Mouse (Mus musculus) WW6 (cell line): ENCODE measurements at regions not wholly inside any gene's neighbourhood (a gene's known extent, or its start where the extent isn't known, plus 50 kb on each side); places are given as distances from the start of the nearest gene placed in this dataset.

Experiments
- DNase-seq: peaks from one replicate; pipeline ENCODE4 v3.0.0-alpha.2; 2013; ENCODE audit warnings: low read depth, low spot score

- no peak for DNase-seq
These were observed 232.5 kb downstream of the Foxa2 start for GRCm38 (mm10) chr2:147814231-147814630.

- no peak for DNase-seq
These were observed 233.3 kb downstream of the Foxa2 start for GRCm38 (mm10) chr2:147813516-147813915.

DNA sequence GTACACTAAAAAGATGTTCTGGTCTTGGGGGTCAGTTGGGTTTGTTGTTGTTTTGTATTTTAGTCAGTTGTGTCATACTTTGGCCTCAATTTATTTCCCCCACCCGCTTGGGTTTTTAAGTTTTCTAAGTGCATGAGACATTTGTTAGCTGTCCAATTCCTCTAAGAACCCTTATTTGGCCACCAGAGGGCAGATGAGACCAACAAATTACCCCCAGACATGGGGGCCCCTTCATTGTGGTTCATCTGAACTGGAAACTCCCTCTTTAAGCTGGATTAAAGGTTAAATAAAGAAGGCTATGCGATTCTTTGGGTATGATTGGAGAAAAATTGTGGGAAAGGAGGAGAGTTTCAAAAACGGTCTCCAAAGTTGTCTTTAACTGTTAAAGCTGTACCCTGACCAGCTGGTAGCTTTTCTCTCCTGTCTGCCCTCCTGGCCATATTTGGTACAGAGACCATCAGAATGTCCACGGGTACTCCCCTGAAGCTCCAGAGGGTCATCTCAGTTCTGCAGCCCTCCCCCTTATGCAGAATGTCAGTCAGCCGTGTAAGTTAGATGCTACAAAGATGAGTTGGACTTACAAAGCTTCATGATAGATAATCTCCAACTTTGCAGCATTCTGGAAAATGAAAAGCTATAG, 238.6 kb downstream of the Foxa2 start:
- no peak for DNase-seq

GRCm38 (mm10) chr2:147803102-147803501, 243.7 kb downstream of the Foxa2 start:
- DNase-seq = no peak

DNA sequence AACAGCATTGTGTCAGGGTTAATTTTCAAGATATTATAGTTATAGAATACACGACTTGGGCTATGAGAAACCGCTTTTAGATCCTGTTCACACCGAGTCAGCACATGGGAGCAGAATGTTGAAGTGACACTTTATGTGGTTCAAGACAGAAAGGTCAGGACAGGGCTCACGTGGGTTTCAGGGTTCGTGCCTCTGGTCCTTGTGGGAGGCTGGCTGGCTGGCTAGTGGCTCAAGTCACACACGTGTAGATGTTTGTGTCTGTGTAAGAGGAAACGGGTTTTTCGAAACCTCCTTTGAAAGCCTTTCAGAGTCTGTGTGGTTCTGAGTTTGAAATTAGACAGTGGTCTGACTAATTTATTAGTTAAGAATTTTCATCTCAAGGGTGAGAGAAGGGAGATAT, 255.3 kb downstream of the Foxa2 start:
- no peak for DNase-seq

DNA sequence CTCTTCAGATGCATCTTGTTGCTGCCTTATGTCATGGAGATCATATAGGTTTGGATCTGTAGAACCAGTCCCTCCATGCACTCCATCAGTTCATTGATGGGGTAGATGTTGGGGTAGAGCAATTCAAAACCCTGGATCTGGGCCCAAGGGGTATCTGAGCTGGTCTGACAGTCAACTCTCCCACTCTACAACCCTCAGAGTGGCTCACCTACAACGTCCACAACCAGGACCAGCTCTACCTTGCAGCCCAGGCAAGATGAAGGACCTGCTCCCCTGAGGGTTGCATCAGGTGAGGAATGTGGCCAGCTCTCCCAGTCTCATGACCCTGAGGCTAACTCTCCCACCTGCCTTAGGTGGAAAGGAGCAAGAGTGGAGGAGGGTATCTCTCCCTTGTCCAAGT, 256.9 kb downstream of the Foxa2 start:
- DNase-seq = no peak

DNA sequence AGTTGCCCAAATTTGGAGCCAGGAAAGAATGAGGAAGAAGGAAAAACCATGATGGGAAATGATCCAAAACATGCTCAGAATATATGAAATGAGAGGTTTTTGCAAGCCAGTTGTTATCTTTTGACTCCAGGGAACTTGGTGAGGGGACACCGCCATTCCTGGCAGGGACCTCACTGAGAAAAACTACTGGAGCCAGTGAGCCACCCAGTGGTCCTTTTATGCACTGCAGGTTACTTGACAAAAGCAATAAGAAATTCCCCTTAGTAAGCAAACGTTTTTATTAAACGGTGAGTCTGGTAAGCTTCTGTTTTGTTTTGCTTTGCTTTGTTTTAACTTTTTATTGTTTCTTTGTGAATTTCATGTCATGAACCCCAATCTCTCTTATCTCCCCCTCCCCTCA, 257.5 kb downstream of the Foxa2 start:
- DNase-seq = peak; percentile 28

DNA sequence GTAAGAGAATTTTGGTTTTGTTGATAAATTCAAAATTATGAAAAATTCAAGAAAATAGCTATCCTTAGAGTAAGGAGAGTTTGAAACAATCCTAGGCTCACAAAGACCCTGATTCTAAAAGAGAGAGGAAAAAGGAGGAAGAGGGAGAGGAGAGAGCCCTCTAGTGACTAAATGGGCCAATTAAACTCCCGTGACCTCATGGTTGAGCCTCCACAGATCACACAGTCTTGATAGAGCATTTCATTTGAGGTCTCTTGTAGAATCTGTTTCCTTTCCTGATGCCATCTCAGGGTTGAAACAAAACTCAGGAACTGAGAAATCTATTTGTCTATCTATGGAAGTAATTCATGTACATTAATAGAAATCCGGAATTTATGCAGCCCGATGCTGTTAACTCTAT, 258.8 kb downstream of the Foxa2 start:
- DNase-seq = no peak

DNA sequence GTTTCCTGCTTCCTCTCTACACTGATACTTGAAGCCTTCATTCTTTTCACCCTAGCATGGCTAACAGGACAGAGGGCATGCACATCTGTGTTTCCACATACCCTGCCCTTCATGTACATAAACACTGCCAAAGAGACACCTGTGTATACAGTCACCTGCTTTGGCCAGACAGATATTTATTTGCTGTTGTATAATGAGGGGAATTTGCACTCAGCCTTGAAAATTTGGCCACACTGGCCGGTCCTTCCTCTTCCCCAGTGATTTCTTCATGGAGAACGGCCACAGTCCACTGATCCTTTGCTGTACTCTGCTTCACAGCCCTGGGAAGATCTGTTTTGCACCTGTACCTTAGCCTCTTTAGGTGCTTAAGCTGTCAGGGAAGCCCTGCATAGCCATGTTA, 264.3 kb downstream of the Foxa2 start:
- no peak for DNase-seq

GRCm38 (mm10) chr2:147776316-147776715, 270.5 kb downstream of the Foxa2 start:
- DNase-seq = no peak

GRCm38 (mm10) chr2:147772579-147772978, 274.2 kb downstream of the Foxa2 start:
- no peak for DNase-seq

DNA sequence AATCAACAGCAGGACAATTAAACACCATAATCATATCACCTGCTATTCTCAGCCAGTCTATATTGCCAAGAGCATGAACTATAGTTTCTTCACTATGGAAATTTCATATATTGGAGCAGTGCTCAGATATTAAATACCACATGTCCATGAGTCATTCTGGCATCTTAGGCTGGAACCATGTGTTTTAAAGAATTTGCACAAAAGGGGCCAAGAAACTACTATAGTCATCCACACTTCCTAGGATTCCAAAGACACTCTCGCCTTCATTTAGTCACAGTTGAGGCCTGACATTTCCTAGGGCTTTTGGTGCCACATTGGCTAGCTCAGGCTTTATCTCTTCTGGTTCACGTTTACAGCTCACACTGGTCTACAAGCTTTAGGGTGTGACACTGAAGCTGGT, 293.7 kb downstream of the Foxa2 start:
- DNase-seq = no peak

DNA sequence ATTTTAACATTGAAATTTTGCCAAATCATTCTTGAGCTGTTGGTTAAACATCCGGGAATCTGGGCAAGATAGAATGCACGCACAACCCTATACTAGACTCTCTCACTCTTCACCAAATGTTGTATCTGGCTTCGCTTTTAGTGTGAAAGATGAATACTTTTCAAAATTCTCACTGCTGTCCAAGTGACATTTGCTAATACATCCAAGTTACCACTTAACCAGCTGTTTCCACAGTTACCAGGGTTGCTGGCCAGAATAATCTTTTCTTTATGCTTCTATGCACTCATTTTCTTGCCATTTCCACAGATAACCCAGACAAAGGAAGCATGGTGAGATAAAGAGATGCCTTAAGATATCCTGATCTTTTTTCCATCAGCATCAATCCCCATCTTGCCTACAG, 294.9 kb downstream of the Foxa2 start:
- DNase-seq = no peak

DNA sequence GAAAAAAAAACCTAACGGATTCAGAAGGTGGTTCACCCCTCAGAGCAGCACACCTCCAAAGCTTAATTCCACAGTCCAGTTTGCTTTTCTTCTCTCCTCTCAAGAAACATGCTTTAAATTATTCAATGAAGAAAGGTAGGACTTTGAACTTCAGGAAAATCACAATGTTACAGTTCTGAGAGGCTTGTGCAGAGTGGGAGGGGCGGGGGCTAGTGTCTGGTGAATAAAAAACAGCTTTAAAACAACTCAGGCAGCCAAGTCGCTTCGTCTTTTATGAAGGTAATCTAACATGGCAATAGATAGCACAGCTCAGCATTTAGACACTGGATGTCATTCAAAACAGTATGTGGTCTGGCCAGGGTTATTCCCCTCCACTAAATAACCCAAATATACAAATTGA, 298.8 kb downstream of the Foxa2 start:
- DNase-seq = no peak

- DNase-seq = no peak
These were observed 302.9 kb downstream of the Foxa2 start for GRCm38 (mm10) chr2:147743908-147744307.

- no peak for DNase-seq
These were observed 308.4 kb downstream of the Foxa2 start for GRCm38 (mm10) chr2:147738307-147738872.

GRCm38 (mm10) chr2:147727396-147727795, 319.4 kb downstream of the Foxa2 start:
- no peak for DNase-seq

GRCm38 (mm10) chr2:147718936-147719335, 327.8 kb downstream of the Foxa2 start:
- no peak for DNase-seq

GRCm38 (mm10) chr2:147717484-147717947, 329.3 kb downstream of the Foxa2 start:
- no peak for DNase-seq

GRCm38 (mm10) chr2:147715791-147716190, 331.0 kb downstream of the Foxa2 start:
- DNase-seq = no peak

DNA sequence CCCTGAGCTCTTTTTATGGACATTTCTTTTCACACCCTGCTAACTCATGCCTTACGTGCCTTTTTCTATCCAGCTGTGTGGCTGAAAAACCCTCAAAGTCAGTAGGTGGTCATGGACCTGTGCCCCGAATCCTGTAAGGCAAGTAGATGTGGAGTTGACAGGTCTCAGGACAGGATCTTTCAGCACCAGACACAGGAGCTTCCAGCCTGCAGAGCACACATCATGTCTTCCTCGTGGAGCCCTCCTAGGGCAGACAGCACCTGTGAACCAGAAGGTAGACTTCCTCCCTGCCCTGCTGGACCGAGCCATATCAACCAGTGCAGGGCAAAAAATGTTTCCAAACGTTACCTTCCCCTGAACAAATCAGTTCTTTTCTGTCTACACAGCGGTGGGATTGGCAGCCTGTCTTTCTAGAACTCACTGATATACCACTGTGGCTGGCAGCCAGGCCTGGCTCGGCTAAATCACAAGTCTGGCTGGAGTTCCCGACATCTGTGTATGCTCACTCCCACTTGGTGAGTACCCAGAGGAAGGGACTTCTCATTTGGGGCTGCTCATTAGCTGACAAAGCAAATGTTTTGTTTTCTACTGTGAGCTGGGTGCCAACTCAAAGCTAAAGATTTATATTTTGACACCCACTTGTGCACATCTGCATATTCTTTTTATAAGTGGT, 336.0 kb downstream of the Foxa2 start:
- DNase-seq = no peak

DNA sequence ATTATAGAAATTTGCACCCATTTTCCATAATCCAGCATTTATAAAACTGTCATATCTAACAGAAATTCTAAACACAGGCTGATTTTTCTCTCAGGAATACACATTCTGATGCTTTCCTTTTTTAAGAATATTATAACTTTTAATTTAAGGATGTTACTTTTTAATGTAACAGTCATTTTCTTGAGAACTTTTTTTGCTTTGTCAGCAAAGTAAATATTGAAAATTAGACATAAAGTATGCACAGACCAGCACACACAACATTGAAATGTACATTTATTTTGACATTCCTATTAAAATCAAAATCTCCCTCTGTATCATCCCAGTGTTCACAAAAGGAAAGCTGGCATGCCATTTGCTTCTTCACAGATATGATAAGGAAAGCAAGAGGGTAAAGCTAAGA, 337.0 kb downstream of the Foxa2 start:
- DNase-seq = no peak

GRCm38 (mm10) chr2:147707156-147707555, 339.6 kb downstream of the Foxa2 start:
- DNase-seq = no peak
